Mouse (Mus musculus) lung, embryonic 14.5 days (tissue): ENCODE measurements around the gene Glb1. TPM values are rescaled to one million over a fixed set of nuclear protein-coding genes. Genes with fewer than 3 reads are reported as not detected.

Source experiments
- ATAC-seq: fragments of 200-750 bp; cut with Nextera tagmentation; 2 replicates; pipeline ENCODE4 v1.8.0; 2017; ENCODE audit warnings: mild to moderate bottlenecking, moderate TSS enrichment, moderate library complexity; ENCODE audit not compliant: insufficient read depth
- DNase-seq: peaks from one replicate; pipeline ENCODE4 v3.0.0-alpha.2; 2015
- H3K27ac ChIP-seq: fragments of 300-500 bp; sonication (generic); 2 replicates; pipeline ENCODE4 v1.5.1; 2014; ENCODE audit warnings: low read depth, mild to moderate bottlenecking, moderate library complexity
- H3K27me3 ChIP-seq: fragments of 300-500 bp; sonication (generic); 2 replicates; pipeline ENCODE4 v1.6.1; 2014; ENCODE audit warnings: low read length, control low read depth; ENCODE audit not compliant: insufficient read depth
- H3K36me3 ChIP-seq: fragments of 300-500 bp; sonication (generic); 2 replicates; pipeline ENCODE4 v1.6.1; 2014; ENCODE audit warnings: control low read depth; ENCODE audit not compliant: insufficient read depth
- H3K4me1 ChIP-seq: fragments of 300-500 bp; sonication (generic); 2 replicates; pipeline ENCODE4 v1.6.1; 2014; ENCODE audit warnings: antibody characterized with exemption, control low read depth; ENCODE audit not compliant: insufficient read depth
- H3K4me2 ChIP-seq: fragments of 300-500 bp; sonication (generic); 2 replicates; pipeline ENCODE4 v1.6.1; 2014; ENCODE audit warnings: mild to moderate bottlenecking
- H3K4me3 ChIP-seq: fragments of 300-500 bp; sonication (generic); 2 replicates; pipeline ENCODE4 v1.5.1; 2014; ENCODE audit warnings: low read depth, low read length
- H3K9ac ChIP-seq: fragments of 300-500 bp; sonication (generic); 2 replicates; pipeline ENCODE4 v1.6.1; 2014
- H3K9me3 ChIP-seq: fragments of 300-500 bp; sonication (generic); 2 replicates; pipeline ENCODE4 v1.6.1; 2016; ENCODE audit warnings: low read depth, low read length, control low read depth
- CTCF ChIP-seq: IDR thresholded peaks from 2 replicates; pipeline ENCODE4 v1.5.1; 2016; ENCODE audit warnings: antibody characterized with exemption, low read depth
- WGBS: fragments of 180-500 bp; shearing (Covaris S2); extraction: QIAGEN DNeasy Blood & Tissue Kit; methylation state at CpG from one replicate; pipeline ENCODE4 v1.1.7; 2014; 5-methylcytosine and 5-hydroxymethylcytosine counted together
- polyA plus RNA-seq: library from polyadenylated mRNA; unstranded; fragments of >200 nt; fragmentation: Nextera tagmentation; extraction: Ambion mirVana; gene quantifications from 2 replicates; pipeline ENCODE4 v1.2.1, GENCODE M21; 2014

The Glb1 gene
- polyA plus RNA-seq, 1 experiment from 2014 or later, result 41.9 TPM

- ATAC-seq (no peak), DNase-seq (no peak)
- H3K27ac ChIP-seq, result no peak overlapping the region
Measured at GRCm38 (mm10) chr9:114377168-114377567, 23.7 kb upstream of the Glb1 start.

GRCm38 (mm10) chr9:114379871-114380270 lies 21.0 kb upstream of the Glb1 start:
- H3K9me3 ChIP-seq, result no peaks in the 10 kb centered on the region
- H3K36me3 ChIP-seq, result peaks cover 88% of the 10 kb centered on the region
- no peak overlapping the region for H3K9ac ChIP-seq
- DNase-seq (no peak), ATAC-seq (no peak)
- H3K4me3 ChIP-seq, result no peak overlapping the region
- no peak overlapping the region for H3K27ac ChIP-seq
- no peaks in the 10 kb centered on the region for H3K4me1 ChIP-seq
- H3K4me2 ChIP-seq, result no peak overlapping the region
- TF ChIP-seq CTCF, result no peak
- 79% methylated on average over 12 of the region's 12 CpGs for WGBS
- no peaks in the 10 kb centered on the region for H3K27me3 ChIP-seq

More at GRCm38 (mm10) chr9:114377168-114377567, 23.7 kb upstream of the Glb1 start:
- Histone ChIP-seq H3K9me3 (no peaks in the 10 kb centered on the region), H3K4me2 (no peak overlapping the region), H3K4me1 (no peaks in the 10 kb centered on the region), H3K27me3 (no peaks in the 10 kb centered on the region), H3K36me3 (peaks cover 68% of the 10 kb centered on the region), H3K9ac (no peak overlapping the region), H3K4me3 (no peak overlapping the region)
- WGBS, result 87% methylated on average over 10 of the region's 10 CpGs
- no peak for TF ChIP-seq CTCF

GRCm38 (mm10) chr9:114380881-114381733 lies 19.8 kb upstream of the Glb1 start:
- H3K4me1 ChIP-seq, result no peaks in the 10 kb centered on the region
- H3K4me3 ChIP-seq, result no peak overlapping the region
- H3K9ac ChIP-seq, result no peak overlapping the region
- DNase-seq, result peak; percentile 83
- 66% methylated on average over 17 of the region's 17 CpGs for WGBS
- H3K27ac ChIP-seq, result no peak overlapping the region
- no peaks in the 10 kb centered on the region for H3K9me3 ChIP-seq
- peaks cover 90% of the 10 kb centered on the region for H3K36me3 ChIP-seq
- H3K27me3 ChIP-seq, result no peaks in the 10 kb centered on the region
- peak; percentile 72 for ATAC-seq
- peak; percentile 64 for TF ChIP-seq CTCF
- no peak overlapping the region for H3K4me2 ChIP-seq

- no peak overlapping the region for H3K4me3 ChIP-seq
- 83% methylated on average over 17 of the region's 17 CpGs for WGBS
- peaks cover 70% of the 10 kb centered on the region for H3K36me3 ChIP-seq
- no peaks in the 10 kb centered on the region for H3K4me1 ChIP-seq
- ATAC-seq (no peak), DNase-seq (no peak)
- TF ChIP-seq CTCF, result no peak
- no peaks in the 10 kb centered on the region for H3K9me3 ChIP-seq
- no peak overlapping the region for H3K27ac ChIP-seq
- H3K4me2 ChIP-seq, result no peak overlapping the region
- no peaks in the 10 kb centered on the region for H3K27me3 ChIP-seq
- no peak overlapping the region for H3K9ac ChIP-seq
Measured at GRCm38 (mm10) chr9:114382936-114383710, 17.8 kb upstream of the Glb1 start.

- TF ChIP-seq CTCF, result no peak
- H3K4me2 ChIP-seq, result no peak overlapping the region
- no peak overlapping the region for H3K9ac ChIP-seq
- no peak overlapping the region for H3K27ac ChIP-seq
- ATAC-seq (no peak), DNase-seq (no peak)
- 89% methylated on average over 24 of the region's 24 CpGs for WGBS
- no peak overlapping the region for H3K4me3 ChIP-seq
- no peaks in the 10 kb centered on the region for H3K27me3 ChIP-seq
- H3K36me3 ChIP-seq, result peaks cover 57% of the 10 kb centered on the region
- H3K4me1 ChIP-seq, result 0 out of 2 replicates have a peak, but pooled peaks cover 6% of the 10 kb centered on the region
- no peaks in the 10 kb centered on the region for H3K9me3 ChIP-seq
Measured at GRCm38 (mm10) chr9:114384691-114385090, 16.2 kb upstream of the Glb1 start.

GRCm38 (mm10) chr9:114385160-114385559 lies 15.7 kb upstream of the Glb1 start:
- Histone ChIP-seq H3K36me3 (peaks cover 53% of the 10 kb centered on the region), H3K4me1 (0 out of 2 replicates have a peak, but pooled peaks cover 6% of the 10 kb centered on the region)
- 95% methylated on average over 10 of the region's 10 CpGs for WGBS

GRCm38 (mm10) chr9:114387086-114387485 lies 13.8 kb upstream of the Glb1 start:
- Histone ChIP-seq H3K9ac (no peak overlapping the region), H3K36me3 (peaks cover 36% of the 10 kb centered on the region), H3K4me3 (no peak overlapping the region), H3K27ac (no peak overlapping the region), H3K9me3 (no peaks in the 10 kb centered on the region), H3K4me1 (0 out of 2 replicates have a peak, but pooled peaks cover 6% of the 10 kb centered on the region), H3K4me2 (no peak overlapping the region), H3K27me3 (no peaks in the 10 kb centered on the region)
- no peak for TF ChIP-seq CTCF
- WGBS, result 33% methylated on average over 6 of the region's 6 CpGs
- DNase-seq (no peak), ATAC-seq (no peak)

More at GRCm38 (mm10) chr9:114385160-114385559, 15.7 kb upstream of the Glb1 start:
- DNase-seq (no peak), ATAC-seq (no peak)
- H3K9me3 ChIP-seq, result no peaks in the 10 kb centered on the region
- H3K4me3 ChIP-seq, result no peak overlapping the region
- no peak overlapping the region for H3K4me2 ChIP-seq
- no peaks in the 10 kb centered on the region for H3K27me3 ChIP-seq
- TF ChIP-seq CTCF, result no peak
- no peak overlapping the region for H3K9ac ChIP-seq
- no peak overlapping the region for H3K27ac ChIP-seq
